Mouse (Mus musculus) stomach, postnatal 0 days (tissue): ENCODE data around the gene Gm49383. TPM values are rescaled to one million over a fixed set of nuclear protein-coding genes. Genes with fewer than 3 reads are reported as not detected.

Experiments used
- ATAC-seq: fragments of 200-750 bp; cut with Nextera tagmentation; 2 replicates; pipeline ENCODE4 v1.8.0; 2017; ENCODE audit not compliant: low FRiP score, low TSS enrichment
- DNase-seq: peaks from one replicate; pipeline ENCODE4 v3.0.0-alpha.2; 2016; ENCODE audit warnings: low spot score
- H3K27ac ChIP-seq: fragments of 300-500 bp; sonication (generic); replicated peaks from 2 replicates; pipeline ENCODE4 v1.5.1; 2014; ENCODE audit warnings: mild to moderate bottlenecking, control low read depth
- H3K27me3 ChIP-seq: fragments of 300-500 bp; sonication (generic); 2 replicates; pipeline ENCODE4 v1.6.1; 2014; ENCODE audit warnings: low read length; ENCODE audit not compliant: control insufficient read depth, insufficient read depth
- H3K36me3 ChIP-seq: fragments of 300-500 bp; sonication (generic); 2 replicates; pipeline ENCODE4 v1.6.1; 2014; ENCODE audit warnings: low read length, mixed read lengths; ENCODE audit not compliant: control insufficient read depth, insufficient read depth
- H3K4me1 ChIP-seq: fragments of 300-500 bp; sonication (generic); replicated peaks from 2 replicates; pipeline ENCODE4 v1.6.1; 2014; ENCODE audit warnings: antibody characterized with exemption; ENCODE audit not compliant: control insufficient read depth, insufficient read depth
- H3K4me2 ChIP-seq: fragments of 300-500 bp; sonication (generic); replicated peaks from 2 replicates; pipeline ENCODE4 v1.6.1; 2014; ENCODE audit warnings: low read depth, mild to moderate bottlenecking, control low read depth, moderate library complexity
- H3K4me3 ChIP-seq: fragments of 300-500 bp; sonication (generic); 2 replicates; pipeline ENCODE4 v1.5.1; 2014; ENCODE audit warnings: low read depth, low read length, control low read depth
- H3K9ac ChIP-seq: fragments of 300-500 bp; sonication (generic); 2 replicates; pipeline ENCODE4 v1.6.1; 2014; ENCODE audit warnings: mild to moderate bottlenecking, low read length, control low read depth, mixed read lengths
- H3K9me3 ChIP-seq: fragments of 300-500 bp; sonication (generic); 2 replicates; pipeline ENCODE4 v1.6.1; 2016; ENCODE audit warnings: low read length; ENCODE audit not compliant: control insufficient read depth
- CTCF ChIP-seq: IDR thresholded peaks from 2 replicates; pipeline ENCODE4 v1.5.1; 2016; ENCODE audit warnings: antibody characterized with exemption, low read depth, mild to moderate bottlenecking, moderate library complexity
- EP300 ChIP-seq: optimal IDR thresholded peaks from 2 replicates; pipeline ENCODE3; 2016; ENCODE audit warnings: antibody characterized with exemption
- WGBS: fragments of 180-500 bp; shearing (Covaris S2); extraction: QIAGEN DNeasy Blood & Tissue Kit; methylation state at CpG from one replicate; pipeline ENCODE4 v1.1.7; 2014; 5-methylcytosine and 5-hydroxymethylcytosine counted together
- polyA plus RNA-seq: library from polyadenylated mRNA; unstranded; fragments of >200 nt; fragmentation: Nextera tagmentation; extraction: Ambion mirVana; gene quantifications from 2 replicates; pipeline ENCODE4 v1.2.1, GENCODE M21; 2015

The Gm49383 gene
- polyA plus RNA-seq, 1 experiment from 2014 or later: 10.3 TPM

DNA sequence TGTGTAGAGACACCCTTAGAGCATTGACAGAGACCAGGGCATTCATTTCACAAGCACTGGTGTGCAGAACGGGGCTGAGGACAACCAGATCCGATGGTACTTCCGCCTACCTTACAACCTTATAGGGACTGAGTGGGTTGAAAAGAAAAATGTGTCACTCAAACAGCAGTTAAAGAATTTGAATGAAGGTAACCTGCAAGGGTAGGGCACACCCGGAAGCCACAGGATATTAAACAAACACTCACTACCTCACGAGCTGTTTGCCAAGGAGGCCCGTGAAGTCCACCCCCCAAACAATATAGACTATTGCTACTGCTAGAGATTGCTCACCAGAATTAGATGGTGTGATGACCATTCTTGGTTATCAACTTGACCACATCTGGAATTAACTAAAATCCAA, 38.9 kb upstream of the Gm49383 start:
- no peak overlapping the region for H3K4me2 ChIP-seq
- no peak overlapping the region for H3K4me3 ChIP-seq
- DNase-seq (peak; percentile 47), ATAC-seq (peak; percentile 90)
- no peaks in the 10 kb centered on the region for H3K36me3 ChIP-seq
- WGBS: 61% methylated on average over 6 of the region's 6 CpGs
- H3K9ac ChIP-seq: no peak overlapping the region
- no peaks in the 10 kb centered on the region for H3K9me3 ChIP-seq
- H3K4me1 ChIP-seq: no peaks in the 10 kb centered on the region
- H3K27ac ChIP-seq: no peak overlapping the region
- TF ChIP-seq CTCF (no peak), EP300 (no peak)
- H3K27me3 ChIP-seq: no peaks in the 10 kb centered on the region

DNA sequence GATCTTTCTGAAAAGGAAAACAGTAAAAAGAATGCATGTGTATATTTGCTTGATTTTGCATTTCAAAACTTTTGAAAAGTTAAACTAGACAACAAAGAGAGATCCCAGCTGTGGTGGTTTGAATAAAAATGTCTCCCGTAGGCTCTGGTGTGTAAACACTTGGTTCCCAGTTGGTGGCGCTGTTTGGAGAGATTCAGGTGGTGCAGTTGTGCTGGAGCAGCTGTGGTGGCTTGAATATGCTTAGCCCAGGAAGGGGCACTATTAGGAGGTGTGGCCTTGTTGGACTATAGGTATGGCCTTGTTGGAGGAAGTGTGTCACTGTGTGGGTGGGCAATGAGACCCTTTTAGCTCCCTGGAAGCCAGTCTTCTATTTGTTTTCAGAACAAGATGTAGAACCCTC, 32.3 kb upstream of the Gm49383 start:
- Histone ChIP-seq H3K4me3 (no peak overlapping the region), H3K27me3 (no peaks in the 10 kb centered on the region), H3K9me3 (no peaks in the 10 kb centered on the region), H3K4me1 (no peaks in the 10 kb centered on the region), H3K36me3 (no peaks in the 10 kb centered on the region), H3K27ac (no peak overlapping the region), H3K9ac (no peak overlapping the region), H3K4me2 (no peak overlapping the region)
- no peak for TF ChIP-seq EP300
- peak; percentile 59 for TF ChIP-seq CTCF
- DNase-seq: peak; percentile 30
- 54% methylated on average over 2 of the region's 2 CpGs for WGBS
- no peak for ATAC-seq

DNA sequence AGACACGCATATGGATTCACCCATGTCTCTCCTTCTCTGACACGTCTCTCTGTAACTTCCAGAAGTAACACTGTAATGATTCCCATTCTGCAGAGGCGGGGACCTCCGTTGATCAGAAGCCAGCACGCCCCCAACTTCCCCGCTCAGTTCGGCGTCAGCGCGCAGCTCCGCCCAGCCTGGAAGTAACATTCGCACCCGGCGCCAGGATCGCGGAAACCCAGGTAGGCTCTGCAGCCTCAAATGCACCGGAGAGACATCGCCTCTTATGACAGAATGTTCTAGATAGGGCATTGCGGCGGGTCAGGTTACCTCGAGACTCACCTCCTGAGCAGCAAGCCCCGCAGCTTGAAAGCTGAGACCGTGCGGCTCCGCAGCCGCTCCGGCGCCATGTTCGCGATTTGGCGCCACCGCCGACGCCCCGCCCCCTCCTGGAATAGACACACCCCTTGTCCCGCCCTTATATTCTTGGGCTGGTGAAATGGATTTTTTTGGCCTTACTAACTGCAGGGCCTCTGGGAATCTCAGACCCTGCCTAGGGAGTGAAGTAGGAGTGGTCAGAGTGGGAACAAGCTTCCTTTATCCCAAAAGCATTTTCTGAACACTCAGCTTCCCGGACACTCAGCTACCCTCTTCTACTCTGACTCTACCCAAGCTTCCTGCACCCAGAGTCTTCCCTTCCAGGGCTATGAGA, 31.0 kb upstream of the Gm49383 start, which contains the start of gene Pole2:
Gene Pole2 (minus strand): TSS at position 420 of the 691 bp plus-strand sequence.
- no peaks in the 10 kb centered on the region for H3K27me3 ChIP-seq
- peak within 1 kb of the TSS; percentile 64 for H3K9ac ChIP-seq
- peak; percentile 95 for ATAC-seq
- H3K4me2 ChIP-seq: peak within 1 kb of the TSS; percentile 50
- no peaks in the 10 kb centered on the region for H3K4me1 ChIP-seq
- no peaks in the 10 kb centered on the region for H3K36me3 ChIP-seq
- DNase-seq: peak; percentile 91
- peak within 1 kb of the TSS; percentile 72 for H3K4me3 ChIP-seq
- WGBS: under 1% methylated on average over 37 of the region's 37 CpGs
- TF ChIP-seq EP300: no peak
- no peak; the same call in 1 of the 2 replicates for TF ChIP-seq CTCF
- H3K27ac ChIP-seq: peak within 1 kb of the TSS; percentile 88
- no peaks in the 10 kb centered on the region for H3K9me3 ChIP-seq

DNA sequence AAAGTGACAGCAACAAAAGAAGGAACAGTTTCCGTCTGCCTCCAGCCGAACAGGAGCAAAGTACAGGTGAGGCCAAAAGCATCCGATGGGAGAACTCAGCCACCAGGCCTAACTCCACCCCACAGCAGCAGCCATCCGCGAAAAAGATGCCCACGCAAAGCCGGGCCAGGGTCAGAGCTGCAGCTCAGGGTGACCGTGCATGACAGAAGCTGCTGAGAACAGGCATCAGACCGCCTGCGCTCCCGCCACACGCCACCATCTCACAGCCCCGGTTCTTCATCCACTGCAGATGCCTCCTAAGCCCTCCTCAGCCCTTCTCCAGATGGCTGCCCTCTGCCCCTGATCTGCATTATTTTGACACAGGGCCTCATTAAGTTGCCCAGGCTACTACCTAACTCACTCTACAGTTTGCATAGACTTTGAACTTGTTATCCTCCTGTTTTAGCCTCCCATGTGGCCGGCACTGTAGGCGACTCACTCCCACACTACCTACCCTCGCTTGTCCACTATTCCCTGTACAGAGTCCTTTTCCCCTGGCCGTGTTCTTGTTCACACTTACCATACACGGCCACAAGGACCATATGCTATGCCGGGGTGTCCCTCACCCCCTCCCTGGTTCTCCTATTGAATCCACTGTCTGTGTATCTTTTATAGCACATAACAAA, 23.8 kb upstream of the Gm49383 start:
- Histone ChIP-seq H3K4me2 (no peak overlapping the region), H3K27ac (no peak overlapping the region), H3K9ac (no peak overlapping the region), H3K36me3 (no peaks in the 10 kb centered on the region), H3K4me1 (no peaks in the 10 kb centered on the region), H3K27me3 (no peaks in the 10 kb centered on the region), H3K9me3 (no peaks in the 10 kb centered on the region), H3K4me3 (no peak overlapping the region)
- ATAC-seq: no peak
- no peak for DNase-seq
- no peak for TF ChIP-seq CTCF
- WGBS: 89% methylated on average over 19 of the region's 19 CpGs

DNA sequence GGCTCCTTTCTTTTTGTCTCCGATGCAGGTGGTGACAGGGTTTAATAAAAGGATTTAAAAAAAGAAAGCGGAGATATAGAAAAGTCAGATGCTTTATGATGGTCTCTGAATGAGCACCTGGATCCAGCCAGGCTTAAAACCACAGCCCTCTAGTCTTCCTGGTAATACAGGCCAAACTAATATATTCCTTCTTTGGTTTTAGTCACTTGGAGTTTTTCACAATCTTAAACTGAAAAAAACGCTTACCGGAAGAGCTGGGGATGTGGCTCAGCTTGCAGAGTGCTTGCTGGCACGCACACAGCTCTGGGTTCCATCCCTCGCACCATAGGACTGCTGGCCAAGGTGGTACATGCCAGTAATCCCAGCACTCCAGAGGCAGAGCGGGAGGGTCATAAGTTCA, 19.7 kb upstream of the Gm49383 start:
- DNase-seq (no peak), ATAC-seq (no peak)
- no peaks in the 10 kb centered on the region for H3K9me3 ChIP-seq
- WGBS: 81% methylated on average over 7 of the region's 7 CpGs
- H3K4me2 ChIP-seq: no peak overlapping the region
- no peak overlapping the region for H3K27ac ChIP-seq
- H3K27me3 ChIP-seq: no peaks in the 10 kb centered on the region
- no peak overlapping the region for H3K4me3 ChIP-seq
- H3K9ac ChIP-seq: no peak overlapping the region
- H3K4me1 ChIP-seq: no peaks in the 10 kb centered on the region
- TF ChIP-seq CTCF: no peak
- no peak for TF ChIP-seq EP300
- no peaks in the 10 kb centered on the region for H3K36me3 ChIP-seq
